Mouse (Mus musculus): ENCODE measurements around the gene Serping1.
"Not testable (repeated sequence)": the region's sequence is repeated elsewhere in the genome, so short reads cannot be mapped to it uniquely, and the experiment has no call there.

The Serping1 gene

GRCm38 (mm10) chr2:84775241-84775640, at the start of gene Serping1:
Gene Serping1 (minus strand): TSS chr2:84775444.
- peak; percentile 29 for DNase-seq

DNA sequence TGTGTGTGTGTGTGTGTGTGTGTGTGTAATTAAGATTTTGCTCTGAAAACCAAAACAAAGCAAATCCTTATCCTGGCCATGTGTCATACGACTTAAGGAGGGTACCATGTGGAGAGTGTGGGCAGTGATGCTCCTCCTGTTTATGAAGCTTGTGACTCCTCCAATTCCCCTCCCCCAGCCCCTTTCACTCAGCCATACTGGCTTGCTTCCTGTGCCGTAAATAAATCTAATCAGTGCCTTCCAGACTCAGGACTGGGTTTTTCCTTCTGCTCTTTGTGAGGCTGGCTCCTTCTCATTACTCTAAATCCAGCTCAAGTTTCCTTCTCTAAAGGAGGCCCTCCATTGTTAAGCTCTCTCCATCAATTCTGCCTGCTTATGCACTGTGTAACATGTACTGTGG, 48.0 kb upstream of the Serping1 start:
- DNase-seq: no peak

GRCm38 (mm10) chr2:84822552-84822951, 47.3 kb upstream of the Serping1 start, which contains the start of gene Smtnl1:
Gene Smtnl1 (minus strand): TSS chr2:84822652.
- DNase-seq: no peak

DNA sequence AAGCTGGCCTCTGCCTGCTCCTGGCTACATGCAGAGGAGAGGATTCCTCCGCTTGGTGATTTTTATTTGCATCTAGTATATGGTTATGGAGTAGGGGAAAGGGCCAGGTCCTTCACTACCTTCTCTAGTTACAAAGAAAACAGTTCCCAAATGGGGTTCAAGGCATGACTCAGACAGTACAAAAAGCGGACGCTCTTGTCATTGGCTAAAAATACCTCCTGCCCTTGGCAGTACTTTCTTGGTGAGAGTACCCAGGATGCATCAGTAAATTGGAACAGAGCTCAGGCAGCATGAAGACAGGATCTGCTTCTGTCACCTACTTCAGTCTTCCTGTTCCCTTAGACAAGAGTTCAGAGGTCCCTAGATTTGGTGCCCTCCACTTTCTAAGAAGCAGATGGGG, 44.6 kb upstream of the Serping1 start:
- DNase-seq: no peak

DNA sequence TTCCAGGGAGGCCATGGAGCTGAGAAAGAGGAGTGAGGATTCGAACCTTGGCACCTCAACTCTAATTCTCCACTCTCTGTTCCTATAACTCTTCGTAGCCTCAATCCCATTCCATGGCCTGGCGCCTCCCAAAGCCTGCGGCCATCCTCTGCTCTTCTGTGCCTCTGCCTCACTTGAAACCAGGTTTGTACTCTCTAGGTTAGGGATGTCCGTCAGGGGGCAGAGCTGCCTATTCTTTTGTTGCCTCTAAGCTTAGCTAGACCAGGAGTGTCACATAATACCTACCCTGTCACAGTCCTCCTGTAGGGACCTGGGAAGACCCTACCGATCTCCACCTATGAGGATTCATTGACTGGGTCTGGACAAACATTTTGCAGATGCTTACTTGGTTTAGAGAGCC, 37.4 kb upstream of the Serping1 start:
- DNase-seq: peak; percentile 51

GRCm38 (mm10) chr2:84811880-84812279, 36.6 kb upstream of the Serping1 start:
- peak; percentile 93 for DNase-seq

DNA sequence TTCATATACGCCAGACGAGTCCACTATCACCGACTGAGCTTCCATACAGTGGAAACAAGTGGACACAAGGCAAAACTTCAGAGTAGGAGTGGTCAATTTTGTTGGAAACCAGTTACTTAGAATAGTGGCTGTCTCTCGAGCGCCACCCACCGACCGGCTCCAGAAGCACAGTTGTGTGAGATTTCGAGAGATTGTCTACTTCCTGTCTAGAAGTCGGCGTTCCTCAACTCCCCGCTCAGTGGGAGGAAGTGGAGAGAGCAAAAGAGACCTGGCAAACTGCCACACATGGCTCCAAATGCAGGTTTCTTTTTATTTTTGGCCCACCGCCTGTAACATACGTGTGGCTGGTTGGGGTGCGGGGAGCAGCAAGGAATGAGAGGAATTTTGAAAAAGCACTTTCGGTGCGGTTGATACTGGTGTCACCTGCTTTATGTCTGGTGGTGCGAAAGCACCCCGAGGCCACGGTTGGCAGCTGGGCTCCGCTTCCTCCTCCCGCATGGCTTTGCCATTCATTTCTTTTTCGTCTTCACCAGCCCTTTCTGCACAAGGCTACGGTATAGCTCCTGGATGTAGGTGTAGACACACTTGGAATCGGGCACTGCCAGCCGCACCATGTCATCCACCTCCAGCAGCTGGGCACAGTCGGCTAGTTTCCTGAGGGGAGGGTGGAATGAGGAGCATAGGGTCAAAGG, 35.8 kb upstream of the Serping1 start:
- DNase-seq: peak; percentile 94

- no peak for DNase-seq
These were observed 35.3 kb upstream of the Serping1 start for GRCm38 (mm10) chr2:84810526-84810885.

GRCm38 (mm10) chr2:84809330-84809729, 34.1 kb upstream of the Serping1 start:
- no peak for DNase-seq

GRCm38 (mm10) chr2:84806546-84806945, 31.3 kb upstream of the Serping1 start:
- no peak for DNase-seq

DNA sequence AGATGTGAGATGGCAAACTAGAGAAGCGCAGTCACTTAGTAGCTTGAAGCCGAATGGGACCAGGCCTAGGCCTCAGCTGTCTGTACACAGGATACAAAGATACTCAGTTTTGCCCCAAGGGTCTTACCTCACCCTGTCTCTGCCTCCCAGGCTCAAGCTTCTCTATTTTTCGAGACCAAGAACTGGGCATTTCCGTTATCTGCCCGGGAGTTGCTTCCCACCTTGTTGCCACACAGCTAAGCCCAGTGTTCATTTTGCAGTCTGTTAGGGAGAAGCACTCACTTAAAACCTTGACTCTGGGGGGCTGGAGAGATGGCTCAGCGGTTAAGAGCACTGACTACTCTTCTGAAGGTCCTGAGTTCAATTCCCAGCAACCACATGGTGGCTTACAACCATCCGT, 28.7 kb upstream of the Serping1 start:
- no peak for DNase-seq

- DNase-seq: not testable (repeated sequence)
These were observed 26.0 kb upstream of the Serping1 start for GRCm38 (mm10) chr2:84801223-84801622.

DNA sequence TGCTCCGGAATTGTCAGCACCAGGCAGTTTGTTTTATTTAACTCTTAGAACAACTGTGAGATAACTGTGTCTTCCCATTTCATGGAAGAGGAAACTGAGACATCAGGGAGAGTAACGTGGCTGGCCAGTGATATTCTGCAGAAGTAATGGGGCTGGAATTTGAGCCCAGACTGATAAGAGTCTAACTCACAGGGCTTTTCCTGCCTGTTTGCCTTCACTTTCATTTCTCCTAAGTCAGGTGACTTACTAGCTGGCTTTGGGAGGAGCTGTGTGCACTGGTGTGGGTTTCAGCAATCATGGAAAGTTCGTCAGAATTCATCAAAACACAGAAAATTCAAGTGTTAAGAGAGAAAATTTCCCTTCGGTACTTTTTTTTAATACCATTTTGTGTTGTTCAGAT, 25.1 kb upstream of the Serping1 start:
- peak; percentile 56 for DNase-seq

DNA sequence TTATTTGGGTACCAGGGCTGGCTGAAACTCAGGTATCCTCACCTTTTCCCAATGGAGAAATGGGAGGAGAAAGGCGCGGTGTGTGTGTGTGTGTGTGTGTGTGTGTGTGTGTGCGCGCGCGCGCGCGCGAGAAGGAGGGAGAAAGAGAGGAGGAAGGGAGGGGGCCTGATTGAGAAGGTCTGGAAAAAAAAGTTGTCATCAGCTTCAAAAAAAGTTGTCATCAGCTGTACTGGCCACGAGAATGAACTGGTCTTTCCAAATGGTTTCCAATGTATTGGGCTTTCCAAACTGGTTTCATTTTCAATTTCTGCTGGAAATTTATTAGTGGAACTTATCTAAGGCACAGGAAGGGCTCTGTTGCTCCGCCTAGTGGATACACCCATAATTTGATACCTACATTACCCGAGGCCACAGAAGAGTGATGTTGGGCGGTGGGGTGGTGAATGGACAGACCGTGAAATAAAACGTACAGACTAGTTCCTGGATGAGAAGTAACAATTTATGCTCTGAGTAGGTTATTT, 23.9 kb upstream of the Serping1 start:
- peak; percentile 84 for DNase-seq

GRCm38 (mm10) chr2:84798493-84798921, 23.3 kb upstream of the Serping1 start, which contains the start of gene Ube2l6:
Gene Ube2l6 (plus strand): TSS chr2:84798828.
- peak; percentile 97 for DNase-seq

- peak; percentile 89 for DNase-seq
These were observed 22.7 kb upstream of the Serping1 start for GRCm38 (mm10) chr2:84797833-84798492.

DNA sequence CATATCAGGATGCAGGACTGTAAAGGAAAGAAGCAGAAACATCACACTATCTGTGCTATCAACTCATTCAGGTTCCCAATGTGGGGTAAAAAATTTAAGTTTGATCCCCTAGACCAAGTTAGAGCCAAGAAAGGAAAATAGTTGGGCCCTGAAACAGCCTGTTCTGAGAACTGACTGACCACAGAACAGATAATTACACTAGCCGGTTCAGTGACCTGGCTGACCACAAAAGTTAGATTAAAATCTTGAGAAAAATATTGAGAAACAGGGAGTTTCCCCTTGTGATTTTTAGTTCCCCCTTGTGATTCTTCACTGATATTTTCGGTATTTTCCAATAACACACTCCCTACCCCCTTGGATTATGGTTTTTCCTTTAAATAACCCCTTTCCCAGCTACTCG, 18.6 kb upstream of the Serping1 start:
- no peak for DNase-seq

- no peak for DNase-seq
These were observed 17.9 kb upstream of the Serping1 start for GRCm38 (mm10) chr2:84793154-84793553.

- DNase-seq: no peak
These were observed 17.3 kb upstream of the Serping1 start for GRCm38 (mm10) chr2:84792516-84792915.

DNA sequence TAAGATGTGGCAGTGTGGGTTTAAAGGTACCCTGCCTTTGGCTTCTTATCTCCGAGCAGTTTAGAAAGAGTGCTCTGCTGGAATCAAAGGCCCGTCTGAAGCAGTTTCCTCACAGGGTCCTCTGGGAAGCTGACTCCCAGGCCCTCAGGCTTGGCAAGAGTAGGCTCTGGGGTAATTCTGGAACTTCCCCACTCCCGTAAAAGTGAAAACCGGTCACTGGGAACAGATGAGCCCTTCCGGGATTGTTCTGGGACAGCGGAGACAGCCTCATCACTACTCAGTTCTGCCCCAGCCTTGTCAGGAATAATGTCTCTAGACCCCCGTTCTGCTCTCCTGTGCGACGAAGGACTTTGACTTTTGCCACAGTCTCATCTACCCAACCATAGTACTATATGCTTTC, 15.2 kb upstream of the Serping1 start:
- DNase-seq: no peak

DNA sequence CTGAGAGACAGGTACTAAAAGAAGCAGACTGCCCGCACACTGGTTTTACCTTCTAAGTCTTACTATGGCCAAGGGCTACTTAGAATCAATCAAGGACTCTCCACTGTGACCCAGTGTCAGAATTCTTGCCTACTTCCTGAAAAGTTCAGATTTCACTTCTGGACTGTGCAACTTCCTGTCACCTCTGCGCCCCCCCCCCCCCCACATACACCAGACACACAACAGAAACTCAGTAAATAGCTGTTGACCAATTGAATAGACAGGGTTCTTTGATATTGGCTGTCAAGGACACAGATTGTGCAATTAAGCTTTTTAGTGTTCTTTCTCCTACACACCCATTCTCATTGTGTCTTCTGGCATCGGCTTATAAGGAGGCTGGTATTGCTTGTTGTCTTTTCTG, 13.1 kb upstream of the Serping1 start:
- no peak for DNase-seq

DNA sequence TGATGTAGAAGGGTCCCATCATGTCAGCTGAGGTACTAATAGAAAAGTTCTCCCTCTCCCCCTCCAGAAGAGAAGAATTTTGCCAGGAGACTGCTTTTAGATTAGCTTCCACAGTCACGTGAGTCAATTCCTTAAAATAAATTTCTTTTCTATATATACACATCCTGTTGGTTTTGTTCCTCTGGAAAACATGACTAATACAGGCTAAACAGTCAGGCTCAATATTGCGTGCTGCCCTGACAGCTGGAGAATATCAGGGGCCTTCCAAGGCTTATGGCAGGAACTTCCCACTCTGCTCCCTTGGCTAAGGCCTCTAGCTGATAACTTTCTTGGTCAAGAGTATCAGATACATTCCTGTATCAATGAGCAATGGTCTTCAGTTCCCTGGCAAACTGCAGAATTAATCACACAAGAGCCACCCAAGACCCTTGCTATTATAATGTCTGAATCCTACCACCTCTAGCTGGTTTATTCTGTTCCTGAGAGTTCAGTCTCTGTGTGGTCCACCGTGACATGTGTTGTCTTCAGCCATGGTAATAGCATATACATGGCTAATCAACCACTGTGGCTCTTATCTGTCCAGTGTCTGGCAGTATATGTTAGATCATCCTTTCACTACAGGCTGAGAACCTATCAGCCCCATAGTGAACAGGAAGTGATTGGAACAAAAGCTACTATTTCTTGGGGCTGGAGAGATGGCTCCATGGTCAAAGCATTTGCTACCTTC, 8.8 kb upstream of the Serping1 start:
- DNase-seq: no peak

GRCm38 (mm10) chr2:84783315-84783714, 8.1 kb upstream of the Serping1 start:
- no peak for DNase-seq

DNA sequence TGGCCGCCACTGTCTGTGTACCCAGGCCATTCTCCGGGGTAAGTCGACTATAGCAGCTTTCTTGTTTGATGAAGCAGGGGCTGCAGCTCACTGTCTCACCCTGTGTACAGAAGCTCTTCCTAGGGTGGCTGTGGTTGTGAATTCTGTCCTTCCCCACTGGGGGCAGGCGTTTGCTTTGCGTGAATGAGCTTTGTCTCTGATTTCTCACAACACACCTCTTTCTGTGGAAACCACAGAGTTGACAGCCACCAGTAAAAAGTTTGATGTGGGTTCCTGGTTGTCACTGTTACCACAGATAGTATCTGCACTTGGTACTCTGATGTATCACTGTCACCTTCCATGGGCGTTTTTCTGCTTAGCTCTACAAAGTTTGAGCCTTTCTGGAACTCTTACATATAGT, 4.0 kb upstream of the Serping1 start:
- peak; percentile 25 for DNase-seq

All from liver (tissue).